In the genomic region with DNA sequence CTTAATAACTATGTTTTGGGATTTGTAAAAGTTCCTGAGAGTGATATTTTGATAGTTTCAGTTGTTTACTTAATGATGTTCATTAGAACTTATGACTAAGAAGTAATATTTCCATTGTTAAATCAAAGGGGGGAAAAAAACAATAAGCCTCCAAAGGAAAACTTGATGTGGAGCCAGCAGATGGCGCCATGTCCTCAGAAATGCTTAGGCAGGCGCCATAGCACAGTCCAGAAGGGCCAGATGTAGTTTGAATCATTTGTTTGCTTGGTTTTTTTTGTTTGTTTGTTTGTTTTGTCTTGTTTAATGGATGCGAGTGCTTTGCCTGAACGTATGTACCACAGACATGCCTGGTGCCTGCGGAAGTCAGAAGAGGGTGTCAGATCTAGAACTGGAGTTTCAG, we compare ENCODE assay signal across 8 mouse cellular contexts. TPM values are rescaled to one million over a fixed set of nuclear protein-coding genes. Genes with fewer than 3 reads are reported as not detected.
DNase-seq lines count a peak whose midpoint lies in the region; ATAC-seq and TF ChIP-seq lines count a peak whose summit lies in the region.

No protein-coding gene starts in this region.

- peaks cover 11% of the 10 kb centered on the region for H3K27me3 ChIP-seq in Patski
- no peaks in the 10 kb centered on the region for H3K27me3 ChIP-seq in liver, postnatal 0 days (ENCODE audit: insufficient read depth, low read length)
- H3K27me3 ChIP-seq in neural tube, embryonic 13.5 days: no peaks in the 10 kb centered on the region

- ATAC-seq in Patski: peak; percentile 67
- 0 out of 2 replicates have a peak, but pooled peaks have one; percentile 19 for ATAC-seq in liver, postnatal 0 days
- ATAC-seq in neural tube, embryonic 13.5 days (ENCODE audit: low read depth): peak; percentile 71

- in situ Hi-C loops in Patski (cut with MboI; ENCODE audit: low pct_unique_long_range_greater_than_20kb): loop anchor here (10.0 to 25.0 kb wide), 3 partner anchors 563 to 900 kb away; partner anchors contain the start of gene Adgrv1

- no peak overlapping the region for H3K9ac ChIP-seq in liver, postnatal 0 days (replicated peaks)
- no peak overlapping the region for H3K9ac ChIP-seq in neural tube, embryonic 13.5 days

- H3K4me2 ChIP-seq in liver, postnatal 0 days (ENCODE audit: low read depth, low read length): no peak overlapping the region
- no peak overlapping the region for H3K4me2 ChIP-seq in neural tube, embryonic 13.5 days

- POLR2A ChIA-PET in Patski (lab: Charles Lee): no interaction called here

- H3K36me3 ChIP-seq in liver, postnatal 0 days (replicated peaks; ENCODE audit: insufficient read depth, low read length): no peaks in the 10 kb centered on the region
- H3K36me3 ChIP-seq in neural tube, embryonic 13.5 days: no peaks in the 10 kb centered on the region

- no peak for TF ChIP-seq EP300 in liver, postnatal 0 days (IDR thresholded peaks at IDR 0.05; ENCODE audit: low read depth)

- H3K4me1 ChIP-seq in liver, postnatal 0 days (ENCODE audit: insufficient read depth): no peaks in the 10 kb centered on the region
- no peaks in the 10 kb centered on the region for H3K4me1 ChIP-seq in neural tube, embryonic 13.5 days (replicated peaks)

- H3K4me3 ChIP-seq in liver, postnatal 0 days (ENCODE audit: low read depth, low read length): no peak overlapping the region
- H3K4me3 ChIP-seq in neural tube, embryonic 13.5 days: no peak overlapping the region

- WGBS in liver, postnatal 0 days (ENCODE audit: insufficient replicate concordance): 5% methylated on average over 5 of the region's 5 CpGs
- 17% methylated on average over 5 of the region's 5 CpGs for WGBS in neural tube, embryonic 13.5 days

- H3K27ac ChIP-seq in liver, postnatal 0 days (ENCODE audit: low read depth): no peak overlapping the region
- no peak overlapping the region for H3K27ac ChIP-seq in neural tube, embryonic 13.5 days (replicated peaks)

- no peaks in the 10 kb centered on the region; the same call in 1 of the 2 replicates for H3K9me3 ChIP-seq in liver, postnatal 0 days (ENCODE audit: low read length)
- H3K9me3 ChIP-seq in neural tube, embryonic 13.5 days: no peaks in the 10 kb centered on the region

- peak; percentile 77 to 79 for DNase-seq in B cell, adult 2 months
- no peak for DNase-seq in Patski (ENCODE audit: low read depth, low spot score)
- DNase-seq in cerebellum, postnatal 14 days: peak; percentile 79 to 83
- DNase-seq in gastrocnemius, postnatal 10 days: peak; percentile 78
- DNase-seq in kidney, adult 8-10 months: peak; percentile 24 to 75
- peak; percentile 73 for DNase-seq in liver, postnatal 0 days
- DNase-seq in thymus, postnatal 36 days: peak; percentile 45 to 51

- CTCF ChIA-PET in Patski (lab: Charles Lee): interaction anchor here (1.0 to 1.2 kb wide), 2 partner anchors 505 to 507 kb away, joined by 3 to 7 read pairs; no protein-coding TSS in a partner anchor

- TF ChIP-seq CTCF in Patski (IDR thresholded peaks at IDR 0.05): peak; percentile 91
- TF ChIP-seq CTCF in liver, postnatal 0 days (IDR thresholded peaks at IDR 0.05; ENCODE audit: low read depth): peak; percentile 85

RNA-seq across cellular contexts. Expression of gene Arrdc3, which starts 21.0 kb away (rescaled TPM):
- polyA plus RNA-seq in Patski (2021): 31.2 TPM
- total RNA-seq in gastrocnemius, postnatal 10 days (2021): 10 to 100 TPM; 39.3 to 63.3 TPM
- 26.4 and 26.9 TPM in 2 replicates for polyA plus RNA-seq in liver, postnatal 0 days (2015; fragmentation: Nextera tagmentation; extraction: Ambion mirVana)
- 43.7 and 50.7 TPM in 2 replicates for polyA plus RNA-seq in neural tube, embryonic 13.5 days (2015; fragmentation: Nextera tagmentation; extraction: Ambion mirVana)

Comparison
In these comparisons a context has a peak if more than half of its experiments do, and no peak if none do; other contexts are left out.
1. ATAC-seq: peak in every context shown above with its lines; median percentile 71 in neural tube, embryonic 13.5 days; 67 in Patski; 19 in liver, postnatal 0 days.